Mouse (Mus musculus) cerebellum, postnatal 25 days (tissue): Measurements from ENCODE around the gene Ccr9.
"Not testable (repeated sequence)": the region's sequence is repeated elsewhere in the genome, so short reads cannot be mapped to it uniquely, and the experiment has no call there.

ENCODE experiments used
- DNase-seq, 2 experiments: peaks; one replicate each; pipeline ENCODE4 v3.0.0; 2021; ENCODE audit warnings: mixed read lengths in 2 of 2

Ccr9 gene

GRCm38 (mm10) chr9:123678327-123679105 lies at the start of gene Ccr9, which contains the start of gene Slc6a20a:
Gene Ccr9 (plus strand): TSS chr9:123678439.
Gene Slc6a20a (minus strand): TSS chr9:123678885.
- DNase-seq, result peak in 1 of 2 experiments; percentile 24

- no peak for DNase-seq
Measured at GRCm38 (mm10) chr9:123631666-123632065, 46.6 kb upstream of the Ccr9 start.

GRCm38 (mm10) chr9:123632281-123632680 lies 46.0 kb upstream of the Ccr9 start, which contains the start of gene Slc6a20b:
Gene Slc6a20b (minus strand): TSS chr9:123632565.
- DNase-seq, result no peak

- DNase-seq, result no peak
Measured at GRCm38 (mm10) chr9:123632993-123633392, 45.2 kb upstream of the Ccr9 start.

- DNase-seq, result no peak
Measured at GRCm38 (mm10) chr9:123636771-123637170, 41.5 kb upstream of the Ccr9 start.

- no peak for DNase-seq
Measured at GRCm38 (mm10) chr9:123638231-123638630, 40.0 kb upstream of the Ccr9 start.

GRCm38 (mm10) chr9:123638668-123639089 lies 39.6 kb upstream of the Ccr9 start:
- peak in 1 of 2 experiments; percentile 32 for DNase-seq

- no peak for DNase-seq
Measured at GRCm38 (mm10) chr9:123640106-123640505, 38.1 kb upstream of the Ccr9 start.

- no peak for DNase-seq
Measured at GRCm38 (mm10) chr9:123649785-123650511, 28.3 kb upstream of the Ccr9 start.

GRCm38 (mm10) chr9:123651369-123651768 lies 26.9 kb upstream of the Ccr9 start:
- no peak for DNase-seq

GRCm38 (mm10) chr9:123657457-123657856 lies 20.8 kb upstream of the Ccr9 start:
- no peak for DNase-seq

- DNase-seq, result no peak
Measured at GRCm38 (mm10) chr9:123658981-123659380, 19.3 kb upstream of the Ccr9 start.

- DNase-seq, result not testable (repeated sequence)
Measured at GRCm38 (mm10) chr9:123659986-123660676, 18.1 kb upstream of the Ccr9 start.

GRCm38 (mm10) chr9:123665645-123666044 lies 12.6 kb upstream of the Ccr9 start:
- peak in 1 of 2 experiments; percentile 25 for DNase-seq

- DNase-seq, result no peak
Measured at GRCm38 (mm10) chr9:123679198-123679597, 959 bp downstream of the Ccr9 start.

GRCm38 (mm10) chr9:123683704-123684103 lies 5.5 kb downstream of the Ccr9 start:
- no peak for DNase-seq

- no peak for DNase-seq
Measured at GRCm38 (mm10) chr9:123686206-123686605, 8.0 kb downstream of the Ccr9 start.

GRCm38 (mm10) chr9:123688227-123688626 lies 10.0 kb downstream of the Ccr9 start:
- DNase-seq, result no peak

GRCm38 (mm10) chr9:123695634-123696302 lies 17.5 kb downstream of the Ccr9 start:
- no peak for DNase-seq

- no peak for DNase-seq
Measured at GRCm38 (mm10) chr9:123701822-123702221, 23.6 kb downstream of the Ccr9 start.

GRCm38 (mm10) chr9:123709226-123709625 lies 31.0 kb downstream of the Ccr9 start:
- DNase-seq, result no peak

GRCm38 (mm10) chr9:123713111-123713510 lies 34.9 kb downstream of the Ccr9 start:
- DNase-seq, result no peak

GRCm38 (mm10) chr9:123716301-123716700 lies 38.1 kb downstream of the Ccr9 start:
- DNase-seq, result no peak
